ENCODE assay signal across 9 mouse cellular contexts in the genomic region with DNA sequence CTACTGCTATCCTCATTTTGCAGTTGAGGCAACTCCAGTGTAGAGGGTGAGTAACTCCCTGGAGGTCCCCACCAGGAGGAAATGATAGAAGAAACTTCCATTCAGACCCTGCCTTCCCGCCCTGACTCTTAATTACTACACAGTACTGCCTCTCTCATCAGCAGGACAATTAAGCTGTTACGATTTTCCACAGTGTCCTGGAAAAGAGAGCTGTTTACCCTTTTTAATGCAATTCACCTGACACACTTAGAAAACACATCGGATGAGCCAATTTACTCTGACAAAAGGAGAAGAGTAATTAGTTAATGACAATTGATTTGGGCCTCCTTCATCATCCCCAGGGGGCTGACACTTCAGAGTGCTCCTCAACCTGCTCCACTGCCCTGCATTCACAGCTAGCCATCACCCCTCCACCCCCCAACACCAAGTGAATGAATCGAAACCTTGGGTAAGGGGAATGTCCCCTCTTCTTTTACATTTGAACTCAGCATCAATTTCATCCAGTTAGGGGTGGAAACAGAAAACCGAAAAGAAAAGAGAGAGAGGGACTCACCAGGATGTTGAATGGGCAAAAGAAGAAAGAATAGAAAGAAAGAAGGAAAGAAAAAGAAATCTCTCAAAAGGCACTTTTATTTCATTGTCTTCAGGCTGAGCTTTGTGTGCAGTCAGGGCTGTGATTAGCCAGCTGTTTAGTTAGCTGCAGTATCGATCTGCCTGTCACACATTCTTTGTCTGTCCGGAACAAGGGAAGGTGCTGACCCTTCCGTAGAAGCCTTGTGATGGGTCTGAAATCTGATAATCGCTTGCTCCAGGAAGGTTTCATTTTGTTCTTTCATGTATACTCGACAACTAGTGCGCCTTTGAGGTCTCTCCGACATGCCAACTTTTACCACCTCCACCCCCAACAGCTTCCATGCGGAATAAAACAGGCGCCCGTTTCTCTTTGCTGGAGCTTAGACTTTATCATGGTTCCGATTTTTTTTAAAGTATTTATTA.
A peak's percentile ranks its signal among the peaks of the same experiment; 100 is the strongest.
DNase-seq lines count a peak whose midpoint lies in the region; ATAC-seq lines count a peak whose summit lies in the region.
"Had no signal": no experiment of that assay in that cellular context is flagged by ENCODE, and none has a peak within 500 bp of the region (broad histone marks: within the 10 kb centered on the region; RNA-seq: fewer than 3 reads in every experiment).

No protein-coding gene starts in this region.

- no peak overlapping the region for H3K9ac ChIP-seq in heart, embryonic 12.5 days
- H3K9ac ChIP-seq in hindbrain, embryonic 15.5 days = 0 out of 2 replicates have a peak overlapping the region, but pooled peaks have one; percentile 25
- peak overlapping the region; percentile 50 for H3K9ac ChIP-seq in midbrain, embryonic 16.5 days (ENCODE audit: low read depth, low read length)

- H3K4me3 ChIP-seq in heart, embryonic 12.5 days = peak overlapping the region; percentile 31
- peak overlapping the region; percentile 36 for H3K4me3 ChIP-seq in hindbrain, embryonic 15.5 days
- H3K4me3 ChIP-seq in midbrain, embryonic 16.5 days (ENCODE audit: low read depth, low read length) = peak overlapping the region; percentile 33

- H3K4me1 ChIP-seq in heart, embryonic 12.5 days (replicated peaks) = no peaks in the 10 kb centered on the region
- peaks cover 17% of the 10 kb centered on the region for H3K4me1 ChIP-seq in hindbrain, embryonic 15.5 days (replicated peaks)
- peaks cover 14% of the 10 kb centered on the region; the same call in 1 of the 2 replicates for H3K4me1 ChIP-seq in midbrain, embryonic 16.5 days (ENCODE audit: control insufficient read depth, insufficient read depth, low read length)

- intact Hi-C loops in heart, postnatal 25 days (cut with DNase I) = no loop called here

- ATAC-seq in heart, embryonic 12.5 days (ENCODE audit: insufficient number of reproducible peaks, low FRiP score) = no peak
- 0 out of 2 replicates have a peak, but pooled peaks have one; percentile 42 for ATAC-seq in hindbrain, embryonic 15.5 days (ENCODE audit: low FRiP score, low read depth)
- ATAC-seq in midbrain, embryonic 16.5 days = peak; percentile 83

- 20% methylated on average over 16 of the region's 16 CpGs for WGBS in heart, embryonic 12.5 days
- WGBS in hindbrain, embryonic 15.5 days = 3% methylated on average over 16 of the region's 16 CpGs
- WGBS in midbrain, embryonic 16.5 days = 3% methylated on average over 16 of the region's 16 CpGs

- H3K27ac ChIP-seq in heart, embryonic 12.5 days (ENCODE audit: poor library complexity, severe bottlenecking) = no peak overlapping the region
- H3K27ac ChIP-seq in hindbrain, embryonic 15.5 days (replicated peaks) = no peak overlapping the region
- 0 out of 2 replicates have a peak overlapping the region, but pooled peaks have one; percentile 24 for H3K27ac ChIP-seq in midbrain, embryonic 16.5 days (ENCODE audit: low read length)

- no peaks in the 10 kb centered on the region for H3K9me3 ChIP-seq in heart, embryonic 12.5 days (replicated peaks)
- H3K9me3 ChIP-seq in hindbrain, embryonic 15.5 days = no peaks in the 10 kb centered on the region
- no peaks in the 10 kb centered on the region for H3K9me3 ChIP-seq in midbrain, embryonic 16.5 days (replicated peaks; ENCODE audit: control insufficient read depth, low read length, poor library complexity, severe bottlenecking)

- no peaks in the 10 kb centered on the region for H3K36me3 ChIP-seq in heart, embryonic 12.5 days
- no peaks in the 10 kb centered on the region for H3K36me3 ChIP-seq in hindbrain, embryonic 15.5 days
- no peaks in the 10 kb centered on the region for H3K36me3 ChIP-seq in midbrain, embryonic 16.5 days (ENCODE audit: control insufficient read depth, insufficient read depth, low read length)

- no peak for DNase-seq in heart, postnatal 25 days (ENCODE audit: low spot score)
- peak; percentile 85 for DNase-seq in embryo, embryonic 10 days (ENCODE audit: low spot score)
- DNase-seq in cerebellum, adult 11 months = no peak
- no peak for DNase-seq in layer of hippocampus, adult 11-12 months (ENCODE audit: low spot score)
- DNase-seq in cerebellum, postnatal 36 days = no peak
- DNase-seq: kidney, adult 9 months had no signal

- 0 out of 2 replicates have a peak, but pooled peaks cover 6% of the 10 kb centered on the region for H3K27me3 ChIP-seq in heart, embryonic 12.5 days (replicated peaks)
- H3K27me3 ChIP-seq in hindbrain, embryonic 15.5 days = no peaks in the 10 kb centered on the region
- no peaks in the 10 kb centered on the region; the same call in none of the 2 replicates for H3K27me3 ChIP-seq in midbrain, embryonic 16.5 days (ENCODE audit: control insufficient read depth, insufficient read depth, low read depth, low read length)

- H3K4me2 ChIP-seq in heart, embryonic 12.5 days = peak overlapping the region; percentile 68
- peak overlapping the region; percentile 62 for H3K4me2 ChIP-seq in hindbrain, embryonic 15.5 days
- peak overlapping the region; percentile 60 for H3K4me2 ChIP-seq in midbrain, embryonic 16.5 days (ENCODE audit: low read length)
